Mouse (Mus musculus): ENCODE measurements around the gene Xdh. TPM values are rescaled to one million over a fixed set of nuclear protein-coding genes. Genes with fewer than 3 reads are reported as not detected.
A peak's percentile ranks its signal among the peaks of the same experiment; 100 is the strongest.

The Xdh gene
- polyA plus RNA-seq, 1 experiment from 2014 or later: 1.9 TPM

DNA sequence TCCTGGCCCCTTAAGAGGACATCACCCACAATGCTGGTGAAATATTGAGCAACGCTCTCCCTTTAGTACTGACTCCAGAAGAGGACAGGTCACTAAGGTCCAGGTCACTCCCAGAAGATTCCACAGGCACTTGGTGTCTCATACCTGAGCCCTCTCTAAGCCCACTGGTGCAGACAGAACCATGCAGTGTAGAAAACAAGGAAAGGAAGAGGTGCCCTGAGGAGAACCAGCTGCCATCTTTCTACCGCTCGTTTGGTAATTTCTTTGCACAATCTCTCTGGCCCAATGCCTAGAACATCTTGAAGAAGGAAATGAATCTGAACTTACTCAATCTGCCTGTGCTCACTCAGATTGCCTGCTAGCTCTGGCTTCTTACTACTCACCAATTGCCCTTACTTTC lies 2.0 kb downstream of the Xdh start:
- ATAC-seq (replicated peaks; ENCODE audit: low FRiP score, low read depth) (no peak), DNase-seq (ENCODE audit: low spot score) (peak; percentile 63)

GRCm38 (mm10) chr17:73946856-73947255 lies 3.1 kb downstream of the Xdh start:
- no peak for TF ChIP-seq CTCF (IDR thresholded peaks at IDR 0.05; ENCODE audit: low read depth)
- no peak for ATAC-seq (replicated peaks; ENCODE audit: low FRiP score, low read depth)
- H3K4me2 ChIP-seq (ENCODE audit: low read length): no peak overlapping the region
- no peak overlapping the region for H3K4me3 ChIP-seq (replicated peaks; ENCODE audit: low read depth, low read length)
- H3K9me3 ChIP-seq (replicated peaks; ENCODE audit: low read length): no peaks in the 10 kb centered on the region
- no peak overlapping the region for H3K27ac ChIP-seq
- no peak overlapping the region for H3K9ac ChIP-seq (ENCODE audit: low read depth, low read length)
- no peaks in the 10 kb centered on the region for H3K36me3 ChIP-seq (ENCODE audit: insufficient read depth, low read length)
- H3K4me1 ChIP-seq (replicated peaks; ENCODE audit: insufficient read depth, low read length): no peaks in the 10 kb centered on the region
- no peak for DNase-seq (ENCODE audit: low spot score)
- 55% methylated on average over 5 of the region's 5 CpGs for WGBS
- no peaks in the 10 kb centered on the region for H3K27me3 ChIP-seq (ENCODE audit: insufficient read depth, low read length)

More for the DNA sequence above, 2.0 kb downstream of the Xdh start:
- WGBS: 68% methylated on average over 3 of the region's 3 CpGs
- Histone ChIP-seq H3K27me3 (ENCODE audit: insufficient read depth, low read length) (no peaks in the 10 kb centered on the region), H3K4me2 (ENCODE audit: low read length) (no peak overlapping the region), H3K4me1 (replicated peaks; ENCODE audit: insufficient read depth, low read length) (no peaks in the 10 kb centered on the region), H3K27ac (no peak overlapping the region), H3K9me3 (replicated peaks; ENCODE audit: low read length) (no peaks in the 10 kb centered on the region), H3K36me3 (ENCODE audit: insufficient read depth, low read length) (no peaks in the 10 kb centered on the region), H3K9ac (ENCODE audit: low read depth, low read length) (no peak overlapping the region), H3K4me3 (replicated peaks; ENCODE audit: low read depth, low read length) (no peak overlapping the region)
- TF ChIP-seq CTCF (IDR thresholded peaks at IDR 0.05; ENCODE audit: low read depth): no peak

DNA sequence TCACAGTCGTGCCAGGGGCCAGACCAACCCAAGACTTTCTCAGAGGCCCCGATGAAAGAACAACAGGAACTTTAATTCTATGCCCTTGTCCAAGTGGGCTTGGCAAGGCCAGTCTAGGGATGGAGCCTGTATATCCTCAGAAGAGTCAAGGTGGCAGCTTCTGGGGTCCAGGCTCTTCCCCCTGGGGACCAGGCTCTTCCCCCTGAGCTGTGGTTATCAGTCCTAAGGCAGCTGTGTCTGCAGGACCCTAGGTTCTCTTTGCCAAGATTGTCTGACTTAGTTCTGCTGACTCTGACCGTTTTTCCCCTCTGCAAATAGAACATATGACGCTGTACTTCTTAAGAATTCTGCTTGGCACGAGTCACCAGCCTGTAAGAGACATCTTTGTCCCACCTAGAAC lies 5.3 kb downstream of the Xdh start:
- H3K9me3 ChIP-seq (replicated peaks; ENCODE audit: low read length): no peaks in the 10 kb centered on the region
- H3K27me3 ChIP-seq (ENCODE audit: insufficient read depth, low read length): no peaks in the 10 kb centered on the region

GRCm38 (mm10) chr17:73942268-73942962 lies 7.6 kb downstream of the Xdh start:
- WGBS: 47% methylated on average over 3 of the region's 3 CpGs
- no peak overlapping the region for H3K4me2 ChIP-seq (ENCODE audit: low read length)
- DNase-seq (ENCODE audit: low spot score) (peak; percentile 20), ATAC-seq (replicated peaks; ENCODE audit: low FRiP score, low read depth) (no peak)
- H3K9ac ChIP-seq (ENCODE audit: low read depth, low read length): no peak overlapping the region
- no peaks in the 10 kb centered on the region for H3K36me3 ChIP-seq (ENCODE audit: insufficient read depth, low read length)
- H3K9me3 ChIP-seq (replicated peaks; ENCODE audit: low read length): no peaks in the 10 kb centered on the region
- H3K4me3 ChIP-seq (replicated peaks; ENCODE audit: low read depth, low read length): no peak overlapping the region
- TF ChIP-seq CTCF (IDR thresholded peaks at IDR 0.05; ENCODE audit: low read depth): no peak
- H3K27me3 ChIP-seq (ENCODE audit: insufficient read depth, low read length): no peaks in the 10 kb centered on the region
- no peak overlapping the region for H3K27ac ChIP-seq
- no peaks in the 10 kb centered on the region for H3K4me1 ChIP-seq (replicated peaks; ENCODE audit: insufficient read depth, low read length)

More for the DNA sequence above, 5.3 kb downstream of the Xdh start:
- Histone ChIP-seq H3K27ac (no peak overlapping the region), H3K4me1 (replicated peaks; ENCODE audit: insufficient read depth, low read length) (no peaks in the 10 kb centered on the region), H3K9ac (ENCODE audit: low read depth, low read length) (no peak overlapping the region), H3K4me2 (ENCODE audit: low read length) (no peak overlapping the region), H3K36me3 (ENCODE audit: insufficient read depth, low read length) (no peaks in the 10 kb centered on the region), H3K4me3 (replicated peaks; ENCODE audit: low read depth, low read length) (no peak overlapping the region)
- TF ChIP-seq CTCF (IDR thresholded peaks at IDR 0.05; ENCODE audit: low read depth): no peak
- no peak for ATAC-seq (replicated peaks; ENCODE audit: low FRiP score, low read depth)
- 71% methylated on average over 5 of the region's 5 CpGs for WGBS
- no peak for DNase-seq (ENCODE audit: low spot score)

GRCm38 (mm10) chr17:73941816-73942215 lies 8.2 kb downstream of the Xdh start:
- TF ChIP-seq CTCF (IDR thresholded peaks at IDR 0.05; ENCODE audit: low read depth): no peak
- no peaks in the 10 kb centered on the region for H3K36me3 ChIP-seq (ENCODE audit: insufficient read depth, low read length)
- H3K9ac ChIP-seq (ENCODE audit: low read depth, low read length): no peak overlapping the region
- no peak for DNase-seq (ENCODE audit: low spot score)
- no peaks in the 10 kb centered on the region for H3K9me3 ChIP-seq (replicated peaks; ENCODE audit: low read length)
- ATAC-seq (replicated peaks; ENCODE audit: low FRiP score, low read depth): no peak
- no peaks in the 10 kb centered on the region for H3K27me3 ChIP-seq (ENCODE audit: insufficient read depth, low read length)
- H3K27ac ChIP-seq: no peak overlapping the region
- WGBS: 68% methylated on average over 3 of the region's 3 CpGs
- H3K4me2 ChIP-seq (ENCODE audit: low read length): no peak overlapping the region
- no peaks in the 10 kb centered on the region for H3K4me1 ChIP-seq (replicated peaks; ENCODE audit: insufficient read depth, low read length)
- no peak overlapping the region for H3K4me3 ChIP-seq (replicated peaks; ENCODE audit: low read depth, low read length)

DNA sequence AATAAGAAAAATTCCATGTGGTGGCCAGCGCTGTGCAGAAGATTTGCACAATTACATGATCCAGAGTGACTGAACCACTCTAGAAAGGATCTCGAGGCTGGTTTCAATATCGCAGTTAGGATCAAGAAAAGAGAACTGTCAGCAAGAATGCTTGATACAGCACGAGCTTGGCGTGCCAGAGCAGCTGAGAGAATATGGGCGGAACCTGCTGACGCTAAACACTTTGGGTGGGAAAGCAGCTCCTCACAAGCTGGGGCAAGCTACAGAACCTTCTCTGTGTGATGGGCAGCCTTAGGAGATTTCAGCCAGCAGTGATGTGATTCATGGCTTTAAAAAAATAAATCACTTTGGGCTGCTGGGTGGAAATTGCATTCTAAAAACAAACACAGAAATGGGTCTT lies 12.9 kb downstream of the Xdh start:
- no peaks in the 10 kb centered on the region for H3K27me3 ChIP-seq (ENCODE audit: insufficient read depth, low read length)
- H3K9me3 ChIP-seq (replicated peaks; ENCODE audit: low read length): no peaks in the 10 kb centered on the region
- H3K36me3 ChIP-seq (ENCODE audit: insufficient read depth, low read length): no peaks in the 10 kb centered on the region
- WGBS: 78% methylated on average over 7 of the region's 7 CpGs
- TF ChIP-seq CTCF (IDR thresholded peaks at IDR 0.05; ENCODE audit: low read depth): no peak
- H3K4me2 ChIP-seq (ENCODE audit: low read length): no peak overlapping the region
- H3K9ac ChIP-seq (ENCODE audit: low read depth, low read length): no peak overlapping the region
- DNase-seq (ENCODE audit: low spot score) (no peak), ATAC-seq (replicated peaks; ENCODE audit: low FRiP score, low read depth) (no peak)
- no peak overlapping the region for H3K4me3 ChIP-seq (replicated peaks; ENCODE audit: low read depth, low read length)
- no peak overlapping the region for H3K27ac ChIP-seq
- H3K4me1 ChIP-seq (replicated peaks; ENCODE audit: insufficient read depth, low read length): no peaks in the 10 kb centered on the region

- Histone ChIP-seq H3K9ac (ENCODE audit: low read depth, low read length) (no peak overlapping the region), H3K27ac (no peak overlapping the region), H3K4me1 (replicated peaks; ENCODE audit: insufficient read depth, low read length) (no peaks in the 10 kb centered on the region), H3K4me2 (ENCODE audit: low read length) (no peak overlapping the region), H3K9me3 (replicated peaks; ENCODE audit: low read length) (no peaks in the 10 kb centered on the region), H3K4me3 (replicated peaks; ENCODE audit: low read depth, low read length) (no peak overlapping the region), H3K27me3 (ENCODE audit: insufficient read depth, low read length) (no peaks in the 10 kb centered on the region), H3K36me3 (ENCODE audit: insufficient read depth, low read length) (no peaks in the 10 kb centered on the region)
- WGBS: 88% methylated on average over 4 of the region's 4 CpGs
- ATAC-seq (replicated peaks; ENCODE audit: low FRiP score, low read depth) (no peak), DNase-seq (ENCODE audit: low spot score) (no peak)
- TF ChIP-seq CTCF (IDR thresholded peaks at IDR 0.05; ENCODE audit: low read depth): no peak
Measured at GRCm38 (mm10) chr17:73935163-73935562, 14.8 kb downstream of the Xdh start.

All from kidney, postnatal 0 days (tissue).